Mouse (Mus musculus) intestine, embryonic 14.5 days (tissue): ENCODE data around the gene Agbl4. TPM values are rescaled to one million over a fixed set of nuclear protein-coding genes. Genes with fewer than 3 reads are reported as not detected.
A peak's percentile ranks its signal among the peaks of the same experiment; 100 is the strongest.

Experiments
- ATAC-seq: fragments of 200-750 bp; cut with Nextera tagmentation; replicated peaks from 2 replicates; pipeline ENCODE4 v1.8.0; 2017; ENCODE audit warnings: low read depth, moderate number of reproducible peaks, moderate TSS enrichment, moderate library complexity; ENCODE audit not compliant: low FRiP score, low TSS enrichment
- DNase-seq: peaks from one replicate; pipeline ENCODE4 v3.0.0-alpha.2; 2018; ENCODE audit warnings: low spot score
- H3K27ac ChIP-seq: fragments of 300-500 bp; sonication (generic); 2 replicates; pipeline ENCODE4 v1.5.1; 2014; ENCODE audit warnings: low read depth, mild to moderate bottlenecking, control low read depth
- H3K27me3 ChIP-seq: fragments of 300-500 bp; sonication (generic); replicated peaks from 2 replicates; pipeline ENCODE4 v1.6.1; 2014; ENCODE audit warnings: low read length, control low read depth; ENCODE audit not compliant: control insufficient read depth, insufficient read depth
- H3K36me3 ChIP-seq: fragments of 300-500 bp; sonication (generic); 2 replicates; pipeline ENCODE4 v1.6.1; 2014; ENCODE audit warnings: low read length, control low read depth; ENCODE audit not compliant: control insufficient read depth, insufficient read depth
- H3K4me1 ChIP-seq: fragments of 300-500 bp; sonication (generic); replicated peaks from 2 replicates; pipeline ENCODE4 v1.6.1; 2014; ENCODE audit warnings: low read length, control low read depth, mixed read lengths; ENCODE audit not compliant: control insufficient read depth, insufficient read depth
- H3K4me2 ChIP-seq: fragments of 300-500 bp; sonication (generic); 2 replicates; pipeline ENCODE4 v1.6.1; 2014; ENCODE audit warnings: low read length
- H3K4me3 ChIP-seq: fragments of 300-500 bp; sonication (generic); 2 replicates; pipeline ENCODE4 v1.5.1; 2014; ENCODE audit warnings: low read depth, low read length, control low read depth, mixed read lengths
- H3K9ac ChIP-seq: fragments of 300-500 bp; sonication (generic); 2 replicates; pipeline ENCODE4 v1.6.1; 2014; ENCODE audit warnings: mild to moderate bottlenecking, low read length
- H3K9me3 ChIP-seq: fragments of 300-500 bp; sonication (generic); 2 replicates; pipeline ENCODE4 v1.6.1; 2016; ENCODE audit warnings: low read length, control low read depth; ENCODE audit not compliant: control insufficient read depth
- WGBS: fragments of 180-500 bp; shearing (Covaris S2); extraction: QIAGEN DNeasy Blood & Tissue Kit; methylation state at CpG from one replicate; pipeline ENCODE4 v1.1.7; 2014; 5-methylcytosine and 5-hydroxymethylcytosine counted together
- polyA plus RNA-seq: library from polyadenylated mRNA; unstranded; fragments of >200 nt; fragmentation: Nextera tagmentation; extraction: Ambion mirVana; gene quantifications from 2 replicates; pipeline ENCODE4 v1.2.1, GENCODE M21; 2014

Agbl4 gene
- polyA plus RNA-seq, 1 experiment from 2014 or later, result 0.39 TPM

GRCm38 (mm10) chr4:110494371-110494770 is 96.9 kb downstream of the Agbl4 start:
- Histone ChIP-seq H3K4me3 (no peak overlapping the region), H3K9ac (no peak overlapping the region), H3K4me1 (no peaks in the 10 kb centered on the region), H3K27ac (no peak overlapping the region), H3K27me3 (no peaks in the 10 kb centered on the region), H3K36me3 (no peaks in the 10 kb centered on the region), H3K9me3 (no peaks in the 10 kb centered on the region), H3K4me2 (no peak overlapping the region)
- WGBS, result 54% methylated on average over 1 of the region's 1 CpGs
- DNase-seq (peak; percentile 51), ATAC-seq (0 out of 2 replicates have a peak, but pooled peaks have one; percentile 50)

- Histone ChIP-seq H3K4me1 (no peaks in the 10 kb centered on the region), H3K36me3 (no peaks in the 10 kb centered on the region), H3K27me3 (no peaks in the 10 kb centered on the region), H3K4me2 (no peak overlapping the region), H3K9ac (no peak overlapping the region), H3K27ac (no peak overlapping the region), H3K4me3 (no peak overlapping the region), H3K9me3 (no peaks in the 10 kb centered on the region)
- WGBS, result 78% methylated on average over 4 of the region's 4 CpGs
- ATAC-seq, result no peak
- no peak for DNase-seq
These were observed 132.3 kb downstream of the Agbl4 start for GRCm38 (mm10) chr4:110529804-110530203.

- WGBS, result 57% methylated on average over 3 of the region's 3 CpGs
- Histone ChIP-seq H3K27me3 (no peaks in the 10 kb centered on the region), H3K4me1 (no peaks in the 10 kb centered on the region), H3K9ac (no peak overlapping the region), H3K27ac (no peak overlapping the region), H3K36me3 (no peaks in the 10 kb centered on the region), H3K4me3 (no peak overlapping the region), H3K9me3 (no peaks in the 10 kb centered on the region), H3K4me2 (no peak overlapping the region)
- DNase-seq (no peak), ATAC-seq (no peak)
These were observed 151.8 kb downstream of the Agbl4 start for GRCm38 (mm10) chr4:110549223-110549622.

- Histone ChIP-seq H3K36me3 (no peaks in the 10 kb centered on the region), H3K27me3 (no peaks in the 10 kb centered on the region), H3K4me1 (no peaks in the 10 kb centered on the region), H3K27ac (no peak overlapping the region), H3K9me3 (no peaks in the 10 kb centered on the region), H3K9ac (no peak overlapping the region), H3K4me2 (no peak overlapping the region), H3K4me3 (no peak overlapping the region)
- ATAC-seq, result no peak
- no peak for DNase-seq
- WGBS, result 75% methylated on average over 4 of the region's 4 CpGs
These were observed 200.3 kb downstream of the Agbl4 start for GRCm38 (mm10) chr4:110597726-110598283.

GRCm38 (mm10) chr4:110641417-110641816 is 244.0 kb downstream of the Agbl4 start:
- Histone ChIP-seq H3K4me1 (no peaks in the 10 kb centered on the region), H3K9ac (no peak overlapping the region), H3K36me3 (no peaks in the 10 kb centered on the region), H3K27me3 (no peaks in the 10 kb centered on the region), H3K27ac (no peak overlapping the region), H3K4me2 (no peak overlapping the region), H3K9me3 (no peaks in the 10 kb centered on the region), H3K4me3 (no peak overlapping the region)
- ATAC-seq (no peak), DNase-seq (no peak)
- 95% methylated on average over 3 of the region's 3 CpGs for WGBS

GRCm38 (mm10) chr4:110662940-110663339 is 265.5 kb downstream of the Agbl4 start:
- H3K9ac ChIP-seq, result no peak overlapping the region
- WGBS, result 79% methylated on average over 2 of the region's 2 CpGs
- no peak for DNase-seq

GRCm38 (mm10) chr4:110674121-110674520 is 276.7 kb downstream of the Agbl4 start:
- H3K4me3 ChIP-seq, result no peak overlapping the region
- no peak overlapping the region for H3K9ac ChIP-seq
- no peaks in the 10 kb centered on the region for H3K4me1 ChIP-seq
- H3K36me3 ChIP-seq, result no peaks in the 10 kb centered on the region
- no peak overlapping the region for H3K4me2 ChIP-seq
- DNase-seq, result no peak
- no peaks in the 10 kb centered on the region for H3K27me3 ChIP-seq
- H3K27ac ChIP-seq, result no peak overlapping the region
- 62% methylated on average over 1 of the region's 1 CpGs for WGBS
- ATAC-seq, result no peak
- no peaks in the 10 kb centered on the region for H3K9me3 ChIP-seq

More at GRCm38 (mm10) chr4:110662940-110663339, 265.5 kb downstream of the Agbl4 start:
- Histone ChIP-seq H3K4me1 (no peaks in the 10 kb centered on the region), H3K27me3 (no peaks in the 10 kb centered on the region), H3K4me3 (no peak overlapping the region), H3K9me3 (no peaks in the 10 kb centered on the region), H3K4me2 (no peak overlapping the region), H3K27ac (no peak overlapping the region), H3K36me3 (no peaks in the 10 kb centered on the region)
- ATAC-seq, result no peak

GRCm38 (mm10) chr4:110735141-110735540 is 337.7 kb downstream of the Agbl4 start:
- Histone ChIP-seq H3K27me3 (no peaks in the 10 kb centered on the region), H3K36me3 (no peaks in the 10 kb centered on the region), H3K27ac (no peak overlapping the region), H3K4me1 (no peaks in the 10 kb centered on the region), H3K4me2 (no peak overlapping the region), H3K4me3 (no peak overlapping the region), H3K9ac (no peak overlapping the region), H3K9me3 (no peaks in the 10 kb centered on the region)
- DNase-seq, result no peak
- WGBS, result 70% methylated on average over 1 of the region's 1 CpGs
- no peak for ATAC-seq

- WGBS, result 82% methylated on average over 2 of the region's 2 CpGs
- H3K4me1 ChIP-seq, result no peaks in the 10 kb centered on the region
- H3K27me3 ChIP-seq, result no peaks in the 10 kb centered on the region
- H3K9ac ChIP-seq, result no peak overlapping the region
- no peak overlapping the region for H3K4me3 ChIP-seq
- H3K4me2 ChIP-seq, result no peak overlapping the region
- H3K27ac ChIP-seq, result no peak overlapping the region
- no peak for DNase-seq
- no peak for ATAC-seq
- no peaks in the 10 kb centered on the region for H3K9me3 ChIP-seq
- H3K36me3 ChIP-seq, result no peaks in the 10 kb centered on the region
These were observed 360.5 kb downstream of the Agbl4 start for GRCm38 (mm10) chr4:110757941-110758340.
